Mouse (Mus musculus) megakaryocyte, embryonic 14.5 days (primary cell): ENCODE measurements at regions not wholly inside any gene's neighbourhood (a gene's known extent, or its start where the extent isn't known, plus 50 kb on each side); places are given as distances from the start of the nearest gene placed in this dataset.

ENCODE experiments used
- FLI1 ChIP-seq: IDR thresholded peaks from 2 replicates; pipeline ENCODE4 v1.6.1; 2012; ENCODE audit warnings: low read length, inconsistent platforms, mixed read lengths
- GATA1 ChIP-seq: IDR thresholded peaks from 3 replicates; pipeline ENCODE4 v1.6.1; 2012; ENCODE audit warnings: mixed read lengths, low read length, inconsistent platforms, borderline replicate concordance

GRCm38 (mm10) chr8:30542196-30542595 is 2886.3 kb upstream of the 5930422O12Rik start:
- TF ChIP-seq FLI1: no peak
- no peak for TF ChIP-seq GATA1
